Mouse (Mus musculus) liver, embryonic 14.5 days (tissue): Measurements from ENCODE around the gene 2310022B05Rik.

ENCODE experiments used
- CTCF ChIP-seq: IDR thresholded peaks from 2 replicates; pipeline ENCODE4 v1.5.1; 2016; ENCODE audit warnings: antibody characterized with exemption, low read depth, control low read depth
- EP300 ChIP-seq: IDR thresholded peaks from 2 replicates; pipeline ENCODE4 v1.6.1; 2016; ENCODE audit warnings: antibody characterized with exemption, low read depth

GRCm38 (mm10) chr8:124688899-124689298 is 25.7 kb upstream of the 2310022B05Rik start:
- TF ChIP-seq CTCF: no peak
- TF ChIP-seq EP300: no peak
